Mouse (Mus musculus): Measurements from ENCODE around the gene Wdr37.

DNA sequence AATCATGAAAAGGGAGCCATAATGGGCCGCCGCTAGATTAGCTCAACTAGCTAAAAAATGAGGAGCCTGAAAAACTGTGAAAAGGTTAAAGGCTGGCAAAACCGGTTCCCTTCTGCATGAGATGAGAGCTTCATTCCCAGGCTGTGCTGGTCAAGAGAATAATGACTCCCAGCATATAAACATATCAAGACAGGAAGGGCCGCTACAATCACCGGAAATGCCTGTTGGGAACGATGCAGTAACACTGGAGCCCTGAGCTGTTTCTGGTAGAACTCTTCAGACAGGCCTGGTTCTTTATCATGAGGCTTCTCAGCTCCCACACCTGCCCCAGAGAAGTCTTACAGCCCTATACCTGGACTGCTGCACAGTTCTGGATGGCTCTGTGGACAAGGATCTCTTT is 31.8 kb downstream of the Wdr37 start:
- no peak for TF ChIP-seq CTCF (IDR thresholded peaks at IDR 0.05)
- TF ChIP-seq EP300 (IDR thresholded peaks at IDR 0.05), result peak; percentile 92

All from lung, postnatal 0 days (tissue).